In genomic region chr16:23519771-23520170, GRCm38 (mm10) we compare ENCODE assay signal across 9 mouse cellular contexts. TPM values are rescaled to one million over a fixed set of nuclear protein-coding genes. Genes with fewer than 3 reads are reported as not detected.
A peak's percentile ranks its signal among the peaks of the same experiment; 100 is the strongest.
DNase-seq lines count a peak whose midpoint lies in the region; ATAC-seq and TF ChIP-seq lines count a peak whose summit lies in the region.
"Had no signal": no experiment of that assay in that cellular context is flagged by ENCODE, and none has a peak within 500 bp of the region (broad histone marks: within the 10 kb centered on the region; RNA-seq: fewer than 3 reads in every experiment).

No protein-coding gene starts in this region.

- H3K4me3 ChIP-seq in left cerebral cortex, adult 2 months, result peak overlapping the region; percentile 39
- peak overlapping the region; percentile 54 for H3K4me3 ChIP-seq in forebrain, embryonic 12.5 days (replicated peaks)
- H3K4me3 ChIP-seq in limb, embryonic 10.5 days, result peak overlapping the region; percentile 49
- peak overlapping the region; percentile 42 for H3K4me3 ChIP-seq in neural tube, embryonic 13.5 days

- DNase-seq in left cerebral cortex, adult 2 months (ENCODE audit: extremely low spot score in 1 of 2, low spot score in 2 of 2), result no peak
- DNase-seq in left cerebral cortex, postnatal 4 days, result no peak
- DNase-seq in limb, embryonic 10.5 days (ENCODE audit: low spot score), result no peak
- DNase-seq in cerebellum, postnatal 4 days (ENCODE audit: low spot score in 2 of 2), result no peak
- DNase-seq in adrenal gland, postnatal 10 days, result no peak

- WGBS in forebrain, embryonic 12.5 days, result 14% methylated on average over 1 of the region's 1 CpGs
- 0% methylated on average over 1 of the region's 1 CpGs for WGBS in limb, embryonic 10.5 days
- WGBS in neural tube, embryonic 13.5 days, result 13% methylated on average over 1 of the region's 1 CpGs

- H3K4me1 ChIP-seq in forebrain, embryonic 12.5 days, result peaks cover 63% of the 10 kb centered on the region
- H3K4me1 ChIP-seq in limb, embryonic 10.5 days, result peaks cover 47% of the 10 kb centered on the region
- peaks cover 76% of the 10 kb centered on the region for H3K4me1 ChIP-seq in neural tube, embryonic 13.5 days (replicated peaks)

- peak overlapping the region; percentile 70 for H3K9ac ChIP-seq in forebrain, embryonic 12.5 days
- peak overlapping the region; percentile 71 for H3K9ac ChIP-seq in neural tube, embryonic 13.5 days

- TF ChIP-seq CTCF in left cerebral cortex, adult 2 months (IDR thresholded peaks at IDR 0.05), result no peak

- H3K27me3 ChIP-seq in forebrain, embryonic 12.5 days, result no peaks in the 10 kb centered on the region
- 0 out of 2 replicates have a peak, but pooled peaks cover 4% of the 10 kb centered on the region for H3K27me3 ChIP-seq in limb, embryonic 10.5 days (ENCODE audit: low read depth, poor library complexity, severe bottlenecking)
- H3K27me3 ChIP-seq in neural tube, embryonic 13.5 days, result no peaks in the 10 kb centered on the region

- no peaks in the 10 kb centered on the region for H3K9me3 ChIP-seq in forebrain, embryonic 12.5 days
- no peaks in the 10 kb centered on the region for H3K9me3 ChIP-seq in limb, embryonic 10.5 days (replicated peaks)
- no peaks in the 10 kb centered on the region for H3K9me3 ChIP-seq in neural tube, embryonic 13.5 days

- peak overlapping the region; percentile 69 for H3K4me2 ChIP-seq in forebrain, embryonic 12.5 days
- peak overlapping the region; percentile 59 for H3K4me2 ChIP-seq in neural tube, embryonic 13.5 days

- intact Hi-C loops in left cerebral cortex, adult 2 months (cut with DNase I), result loop anchor here (10.0 kb wide), 2 partner anchors 285 to 1535 kb away; no protein-coding TSS in a partner anchor
- intact Hi-C loops in left cerebral cortex, postnatal 4 days (cut with DNase I), result no loop called here

- peak overlapping the region; percentile 91 for H3K27ac ChIP-seq in left cerebral cortex, adult 2 months
- peak overlapping the region; percentile 93 for H3K27ac ChIP-seq in forebrain, embryonic 12.5 days
- H3K27ac ChIP-seq in limb, embryonic 10.5 days, result peak overlapping the region; percentile 79
- peak overlapping the region; percentile 90 for H3K27ac ChIP-seq in neural tube, embryonic 13.5 days (replicated peaks)

- no peak for ATAC-seq in forebrain, embryonic 12.5 days (ENCODE audit: low FRiP score)
- no peak for ATAC-seq in neural tube, embryonic 13.5 days (ENCODE audit: low read depth)
- ATAC-seq in monocyte, adult 5-6 weeks (replicated peaks; ENCODE audit: insufficient number of reproducible peaks, low FRiP score, low TSS enrichment, poor library complexity, severe bottlenecking), result no peak

- no peaks in the 10 kb centered on the region for H3K36me3 ChIP-seq in forebrain, embryonic 12.5 days (replicated peaks)
- H3K36me3 ChIP-seq in limb, embryonic 10.5 days, result no peaks in the 10 kb centered on the region
- H3K36me3 ChIP-seq in neural tube, embryonic 13.5 days, result no peaks in the 10 kb centered on the region

RNA-seq across cellular contexts. Expression of gene Rtp4, which starts 0.3 kb away (rescaled TPM):
- 1 to 10 TPM; 1.7 to 2.4 TPM for total RNA-seq in left cerebral cortex, adult 2 months (2021)
- total RNA-seq in left cerebral cortex, postnatal 4 days (2021), result 1 to 10 TPM in 1 of 2 experiments, under 1 TPM in 1; 0.93 to 1.1 TPM
- 2.0 and 2.5 TPM in 2 replicates for polyA plus RNA-seq in forebrain, embryonic 12.5 days (2016; fragmentation: Nextera tagmentation; extraction: Ambion mirVana)
- polyA plus RNA-seq in limb, embryonic 10.5 days (2016; fragmentation: Nextera tagmentation; extraction: Ambion mirVana), result 0.85 and 0.98 TPM in 2 replicates
- 2.4 and 3.9 TPM in 2 replicates for polyA plus RNA-seq in neural tube, embryonic 13.5 days (2015; fragmentation: Nextera tagmentation; extraction: Ambion mirVana)
- total RNA-seq in monocyte, adult 5-6 weeks (2017), result 19.7 to 28.3 TPM (median 22.5 TPM) in 3 replicates
- total RNA-seq in adrenal gland, postnatal 10 days (2021), result 1 to 10 TPM; 4.6 to 7.2 TPM

RNA-seq across cellular contexts. Expression of gene Masp1, which starts 0.8 kb away (rescaled TPM):
- 10 to 100 TPM; 12.6 to 14.6 TPM for total RNA-seq in left cerebral cortex, adult 2 months (2021)
- 10 to 100 TPM; 41.3 to 44.9 TPM for total RNA-seq in left cerebral cortex, postnatal 4 days (2021)
- polyA plus RNA-seq in forebrain, embryonic 12.5 days (2016; fragmentation: Nextera tagmentation; extraction: Ambion mirVana), result 37.1 and 42.4 TPM in 2 replicates
- polyA plus RNA-seq in limb, embryonic 10.5 days (2016; fragmentation: Nextera tagmentation; extraction: Ambion mirVana), result 3.7 and 3.8 TPM in 2 replicates
- 30.0 and 34.4 TPM in 2 replicates for polyA plus RNA-seq in neural tube, embryonic 13.5 days (2015; fragmentation: Nextera tagmentation; extraction: Ambion mirVana)
- 0.29 TPM in 1 of 3 replicates, not detected in the others for total RNA-seq in monocyte, adult 5-6 weeks (2017)
- total RNA-seq in adrenal gland, postnatal 10 days (2021), result 10 to 100 TPM; 54.2 to 65.3 TPM
- total RNA-seq: common myeloid progenitor, adult 5-6 weeks had no signal

Comparison
In these comparisons a context has a peak if more than half of its experiments do, and no peak if none do; other contexts are left out.
1. RNA of gene Masp1, which starts 0.8 kb away (total RNA-seq): 54.2 to 65.3 TPM in adrenal gland, postnatal 10 days, 41.3 to 44.9 TPM in left cerebral cortex, postnatal 4 days and 12.6 to 14.6 TPM in left cerebral cortex, adult 2 months; 0.29 TPM in monocyte, adult 5-6 weeks; every median in the first group is over 10 times any median in the second.
2. Peak in every context shown above with its lines, with median percentiles within 50 percentile points of each other: H3K27ac ChIP-seq and H3K4me3 ChIP-seq.